In genomic region chr4:65178146-65178545, GRCm38 (mm10) we compare ENCODE assay signal across 28 mouse cellular contexts. TPM values are rescaled to one million over a fixed set of nuclear protein-coding genes. Genes with fewer than 3 reads are reported as not detected.
A peak's percentile ranks its signal among the peaks of the same experiment; 100 is the strongest.
DNase-seq lines count a peak whose midpoint lies in the region; ATAC-seq and TF ChIP-seq lines count a peak whose summit lies in the region.
"Had no signal": no experiment of that assay in that cellular context is flagged by ENCODE, and none has a peak within 500 bp of the region (broad histone marks: within the 10 kb centered on the region; RNA-seq: fewer than 3 reads in every experiment).

No protein-coding gene starts in this region.

- H3K36me3 ChIP-seq in embryonic facial prominence, embryonic 11.5 days (replicated peaks; ENCODE audit: control insufficient read depth, insufficient read depth, low read depth, low read length): no peaks in the 10 kb centered on the region
- H3K36me3 ChIP-seq in embryonic facial prominence, embryonic 10.5 days (replicated peaks): no peaks in the 10 kb centered on the region
- no peaks in the 10 kb centered on the region for H3K36me3 ChIP-seq in lung, embryonic 14.5 days (ENCODE audit: insufficient read depth)
- H3K36me3 ChIP-seq: embryonic facial prominence, embryonic 15.5 days; forebrain, embryonic 12.5 days; forebrain, embryonic 15.5 days; G1E; heart, embryonic 15.5 days; hindbrain, embryonic 10.5 days; hindbrain, embryonic 13.5 days; intestine, embryonic 15.5 days had no signal

- no peak for ATAC-seq in embryonic facial prominence, embryonic 11.5 days (replicated peaks; ENCODE audit: insufficient number of reproducible peaks, low FRiP score, low TSS enrichment, low read depth)
- no peak for ATAC-seq in lung, embryonic 14.5 days (ENCODE audit: insufficient read depth)
- ATAC-seq: forebrain, embryonic 15.5 days; hindbrain, embryonic 16.5 days; intestine, embryonic 15.5 days had no signal

- H3K9ac ChIP-seq in embryonic facial prominence, embryonic 11.5 days (replicated peaks; ENCODE audit: low read length): no peak overlapping the region
- no peak overlapping the region for H3K9ac ChIP-seq in lung, embryonic 14.5 days
- H3K9ac ChIP-seq: embryonic facial prominence, embryonic 15.5 days; forebrain, embryonic 12.5 days; forebrain, embryonic 15.5 days; heart, embryonic 15.5 days; hindbrain, embryonic 13.5 days; intestine, embryonic 15.5 days had no signal

- H3K27me3 ChIP-seq in embryonic facial prominence, embryonic 11.5 days (ENCODE audit: control insufficient read depth, insufficient read depth, low read length): no peaks in the 10 kb centered on the region
- no peaks in the 10 kb centered on the region for H3K27me3 ChIP-seq in embryonic facial prominence, embryonic 10.5 days (replicated peaks; ENCODE audit: low read depth, poor library complexity, severe bottlenecking)
- H3K27me3 ChIP-seq in lung, embryonic 14.5 days (ENCODE audit: insufficient read depth, low read length): no peaks in the 10 kb centered on the region
- H3K27me3 ChIP-seq: CH12.LX; embryonic facial prominence, embryonic 15.5 days; forebrain, embryonic 12.5 days; forebrain, embryonic 15.5 days; heart, embryonic 15.5 days; hindbrain, embryonic 13.5 days; intestine, embryonic 15.5 days had no signal

- no peak for TF ChIP-seq POLR2A in lung, adult 2 months (IDR thresholded peaks at IDR 0.05; ENCODE audit: borderline replicate concordance, extremely low read depth, low read depth, low read length)

- 53% methylated on average over 1 of the region's 1 CpGs for WGBS in embryonic facial prominence, embryonic 11.5 days
- WGBS in embryonic facial prominence, embryonic 10.5 days: 60% methylated on average over 1 of the region's 1 CpGs
- 21% methylated on average over 1 of the region's 1 CpGs for WGBS in lung, embryonic 14.5 days
- WGBS in lung, adult 2 months: 21% methylated on average over 1 of the region's 1 CpGs

- H3K4me1 ChIP-seq in embryonic facial prominence, embryonic 11.5 days (ENCODE audit: control insufficient read depth, insufficient read depth, low read length): no peaks in the 10 kb centered on the region
- 0 out of 2 replicates have a peak, but pooled peaks cover 5% of the 10 kb centered on the region for H3K4me1 ChIP-seq in embryonic facial prominence, embryonic 10.5 days
- H3K4me1 ChIP-seq in lung, embryonic 14.5 days (ENCODE audit: insufficient read depth): no peaks in the 10 kb centered on the region
- no peaks in the 10 kb centered on the region for H3K4me1 ChIP-seq in lung, adult 2 months (ENCODE audit: control insufficient read depth, insufficient read depth, low read length)
- H3K4me1 ChIP-seq: embryonic facial prominence, embryonic 15.5 days; hindbrain, embryonic 13.5 days; intestine, embryonic 15.5 days had no signal

- H3K4me3 ChIP-seq in embryonic facial prominence, embryonic 11.5 days (ENCODE audit: low read depth, low read length): no peak overlapping the region
- no peak overlapping the region for H3K4me3 ChIP-seq in embryonic facial prominence, embryonic 10.5 days
- H3K4me3 ChIP-seq in lung, embryonic 14.5 days (ENCODE audit: low read depth, low read length): no peak overlapping the region
- H3K4me3 ChIP-seq in lung, adult 2 months (replicated peaks; ENCODE audit: extremely low read depth, low read depth, low read length): no peak overlapping the region
- H3K4me3 ChIP-seq: embryonic facial prominence, embryonic 15.5 days; forebrain, embryonic 12.5 days; forebrain, embryonic 15.5 days; heart, embryonic 15.5 days; hindbrain, embryonic 10.5 days; hindbrain, embryonic 13.5 days; intestine, embryonic 15.5 days had no signal

- H3K4me2 ChIP-seq in embryonic facial prominence, embryonic 11.5 days (ENCODE audit: low read depth, low read length): no peak overlapping the region
- H3K4me2 ChIP-seq in lung, embryonic 14.5 days: no peak overlapping the region
- H3K4me2 ChIP-seq: embryonic facial prominence, embryonic 15.5 days; forebrain, embryonic 12.5 days; forebrain, embryonic 15.5 days; heart, embryonic 11.5 days; heart, embryonic 15.5 days; hindbrain, embryonic 13.5 days; intestine, embryonic 15.5 days had no signal

- TF ChIP-seq CTCF in lung, embryonic 14.5 days (IDR thresholded peaks at IDR 0.05; ENCODE audit: low read depth): no peak
- no peak for TF ChIP-seq CTCF in lung, adult 2 months (IDR thresholded peaks at IDR 0.05; ENCODE audit: insufficient read depth, low read length)

- peak; percentile 3 for DNase-seq in embryonic facial prominence, embryonic 11.5 days (ENCODE audit: low spot score)
- no peak for DNase-seq in embryonic facial prominence, embryonic 10.5 days (ENCODE audit: low spot score)
- DNase-seq in lung, embryonic 14.5 days: peak; percentile 37
- DNase-seq in lung, adult 2 months: no peak
- peak; percentile 33 for DNase-seq in mesoderm, embryonic 11.5 days (ENCODE audit: low read depth, low spot score)
- DNase-seq in yolk sac, embryonic 10.5 days (ENCODE audit: low spot score): no peak
- DNase-seq: adrenal gland, adult 2 months; adrenal gland, postnatal 14 days; B cell, adult 2 months; cerebellum, adult 11 months; cerebellum, adult 2 months; cerebellum, adult 9-11 months; cerebellum, postnatal 25 days; gastrocnemius, postnatal 10 days; gastrocnemius, postnatal 36 days; heart, postnatal 10 days; heart, postnatal 36 days had no signal

- no peak overlapping the region for H3K27ac ChIP-seq in embryonic facial prominence, embryonic 11.5 days (replicated peaks; ENCODE audit: low read depth, low read length)
- no peak overlapping the region for H3K27ac ChIP-seq in embryonic facial prominence, embryonic 10.5 days (replicated peaks)
- no peak overlapping the region for H3K27ac ChIP-seq in lung, embryonic 14.5 days (ENCODE audit: low read depth)
- H3K27ac ChIP-seq: embryonic facial prominence, embryonic 15.5 days; forebrain, embryonic 12.5 days; forebrain, embryonic 15.5 days; heart, embryonic 15.5 days; hindbrain, embryonic 10.5 days; hindbrain, embryonic 13.5 days; intestine, embryonic 15.5 days had no signal

- no peaks in the 10 kb centered on the region for H3K9me3 ChIP-seq in embryonic facial prominence, embryonic 11.5 days (replicated peaks; ENCODE audit: control insufficient read depth, low read length)
- no peaks in the 10 kb centered on the region for H3K9me3 ChIP-seq in embryonic facial prominence, embryonic 10.5 days
- H3K9me3 ChIP-seq in lung, embryonic 14.5 days (ENCODE audit: low read depth, low read length): no peaks in the 10 kb centered on the region
- H3K9me3 ChIP-seq: embryonic facial prominence, embryonic 15.5 days; forebrain, embryonic 12.5 days; forebrain, embryonic 15.5 days; heart, embryonic 15.5 days; hindbrain, embryonic 10.5 days; hindbrain, embryonic 13.5 days; intestine, embryonic 15.5 days had no signal

RNA-seq across cellular contexts. Expression of gene Pappa, which starts 54.2 kb away (rescaled TPM):
- polyA plus RNA-seq in embryonic facial prominence, embryonic 11.5 days (2014; fragmentation: Nextera tagmentation; extraction: Ambion mirVana): 0.88 and 0.93 TPM in 2 replicates
- 0.70 and 0.80 TPM in 2 replicates for polyA plus RNA-seq in embryonic facial prominence, embryonic 10.5 days (2016; fragmentation: Nextera tagmentation; extraction: Ambion mirVana)
- polyA plus RNA-seq in lung, embryonic 14.5 days (2014; fragmentation: Nextera tagmentation; extraction: Ambion mirVana): 2.4 and 2.6 TPM in 2 replicates
- 0.31 and 0.33 TPM in 2 replicates for polyA plus RNA-seq in lung, adult 2 months (2012; rRNA removed)
- polyA plus RNA-seq: G1E had no signal

Comparison
In these comparisons a context has a peak if more than half of its experiments do, and no peak if none do; other contexts are left out.
1. DNase-seq: peak in embryonic facial prominence, embryonic 11.5 days (single experiment), lung, embryonic 14.5 days (single experiment) and mesoderm, embryonic 11.5 days (single experiment); none in embryonic facial prominence, embryonic 10.5 days (single experiment), lung, adult 2 months (single experiment) and yolk sac, embryonic 10.5 days (single experiment).